Mouse (Mus musculus): ENCODE measurements around the gene Dock1. TPM values are rescaled to one million over a fixed set of nuclear protein-coding genes. Genes with fewer than 3 reads are reported as not detected.

Gene Dock1
- polyA plus RNA-seq, 1 experiment from 2014 or later = 20.1 TPM

DNA sequence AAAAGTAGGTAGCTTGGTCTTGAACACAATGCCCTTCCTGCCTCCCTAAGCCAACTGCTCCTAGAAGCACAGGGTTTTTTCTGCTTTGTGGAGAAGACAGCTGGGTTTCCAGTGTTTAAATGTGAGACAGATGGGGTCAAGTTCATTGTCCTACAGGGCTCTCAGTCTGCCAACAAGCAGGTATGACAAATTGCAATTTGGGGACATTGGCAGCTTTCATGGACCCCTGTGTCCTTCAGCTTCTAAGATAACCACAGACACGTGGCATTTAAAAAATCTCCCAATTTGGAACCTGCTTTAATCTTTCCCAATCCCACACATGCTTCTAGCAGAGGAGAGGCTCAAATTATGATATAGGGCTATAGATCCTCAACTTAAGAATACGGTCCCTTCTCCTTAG is 224.2 kb downstream of the Dock1 start:
- Histone ChIP-seq H3K4me1 (no peaks in the 10 kb centered on the region), H3K36me3 (no peaks in the 10 kb centered on the region), H3K27me3 (ENCODE audit: low read depth, poor library complexity, severe bottlenecking) (no peaks in the 10 kb centered on the region), H3K4me3 (no peak overlapping the region), H3K27ac (replicated peaks) (no peak overlapping the region), H3K9me3 (replicated peaks) (no peaks in the 10 kb centered on the region)
- 87% methylated on average over 2 of the region's 2 CpGs for WGBS
- DNase-seq (ENCODE audit: low spot score) = no peak

DNA sequence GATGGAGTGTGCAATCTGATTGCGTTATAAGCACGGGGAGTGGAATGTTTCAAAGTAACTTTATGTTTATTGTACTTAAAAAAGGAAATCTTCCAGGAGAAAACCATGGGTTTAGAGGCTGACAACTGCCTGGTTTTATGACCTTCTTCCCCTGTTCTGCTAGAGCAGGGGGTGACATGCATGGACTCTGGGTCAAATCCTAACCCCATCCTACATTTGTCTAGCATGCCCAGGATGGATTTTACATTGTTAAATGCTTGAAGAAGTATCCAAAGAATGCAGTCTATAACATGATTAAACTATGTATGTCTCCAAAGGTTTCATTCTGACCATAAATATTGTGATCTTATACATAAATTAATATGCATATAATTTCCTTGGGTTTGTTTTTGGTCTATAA is 229.0 kb downstream of the Dock1 start:
- Histone ChIP-seq H3K27ac (replicated peaks) (no peak overlapping the region), H3K27me3 (ENCODE audit: low read depth, poor library complexity, severe bottlenecking) (no peaks in the 10 kb centered on the region), H3K9me3 (replicated peaks) (no peaks in the 10 kb centered on the region), H3K36me3 (no peaks in the 10 kb centered on the region), H3K4me1 (no peaks in the 10 kb centered on the region), H3K4me3 (no peak overlapping the region)
- no peak for DNase-seq (ENCODE audit: low spot score)
- 98% methylated on average over 2 of the region's 2 CpGs for WGBS

DNA sequence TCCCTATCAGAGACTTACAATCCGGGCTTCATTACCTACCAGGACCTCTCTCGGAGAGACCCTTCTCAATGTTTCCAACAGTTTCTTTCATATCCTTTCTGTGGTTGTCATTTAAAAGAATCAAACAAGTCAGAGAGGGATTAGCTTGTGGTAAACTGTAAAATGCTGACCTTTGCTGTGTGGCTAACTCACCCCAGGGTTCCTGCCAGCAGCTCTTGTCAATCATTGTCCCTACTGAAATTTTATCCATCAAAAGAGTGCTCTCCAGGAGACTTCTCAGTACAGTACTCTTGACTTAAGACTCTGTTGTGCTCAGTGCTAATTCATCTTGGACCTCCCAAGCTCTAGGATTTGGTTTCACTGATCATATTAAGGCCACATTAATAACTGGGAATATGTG is 231.5 kb downstream of the Dock1 start:
- DNase-seq (ENCODE audit: low spot score) = no peak
- Histone ChIP-seq H3K4me3 (no peak overlapping the region), H3K4me1 (no peaks in the 10 kb centered on the region), H3K27me3 (ENCODE audit: low read depth, poor library complexity, severe bottlenecking) (no peaks in the 10 kb centered on the region), H3K9me3 (replicated peaks) (no peaks in the 10 kb centered on the region), H3K36me3 (no peaks in the 10 kb centered on the region), H3K27ac (replicated peaks) (no peak overlapping the region)
- WGBS = 83% methylated on average over 2 of the region's 2 CpGs

DNA sequence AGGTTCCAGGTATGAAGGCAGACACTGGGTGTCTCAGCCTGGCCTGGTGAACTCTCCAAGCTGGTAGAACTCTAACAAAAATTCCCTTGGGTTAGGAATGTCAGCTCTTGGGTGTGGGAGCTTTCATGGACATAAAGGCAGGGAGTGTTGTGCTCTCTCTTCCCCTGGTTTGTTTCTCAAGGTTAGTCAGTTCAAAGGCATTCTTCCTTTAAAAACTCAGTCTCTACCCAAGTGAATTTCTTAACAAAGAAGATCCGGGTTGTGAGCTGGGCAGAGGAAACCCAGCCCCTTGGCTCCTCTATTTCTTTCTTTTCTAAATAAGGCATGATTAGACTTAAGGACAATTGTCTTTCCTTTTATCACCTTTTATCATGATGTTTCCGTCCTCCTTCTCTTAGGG is 261.4 kb downstream of the Dock1 start:
- DNase-seq (ENCODE audit: low spot score) = no peak
- no peak overlapping the region for H3K4me3 ChIP-seq
- no peaks in the 10 kb centered on the region for H3K9me3 ChIP-seq (replicated peaks)
- peaks cover 6% of the 10 kb centered on the region for H3K4me1 ChIP-seq
- H3K36me3 ChIP-seq = no peaks in the 10 kb centered on the region
- H3K27ac ChIP-seq (replicated peaks) = no peak overlapping the region
- peaks cover 21% of the 10 kb centered on the region for H3K27me3 ChIP-seq (ENCODE audit: low read depth, poor library complexity, severe bottlenecking)
- WGBS = 78% methylated on average over 2 of the region's 2 CpGs

GRCm38 (mm10) chr7:134937471-134937926 is 267.0 kb downstream of the Dock1 start:
- 1% methylated on average over 29 of the region's 37 CpGs for WGBS
- H3K4me3 ChIP-seq = peak overlapping the region; percentile 67
- H3K27ac ChIP-seq (replicated peaks) = peak overlapping the region; percentile 52
- peaks cover 25% of the 10 kb centered on the region for H3K4me1 ChIP-seq
- no peaks in the 10 kb centered on the region for H3K9me3 ChIP-seq (replicated peaks)
- DNase-seq (ENCODE audit: low spot score) = peak; percentile 40
- no peaks in the 10 kb centered on the region for H3K36me3 ChIP-seq
- peaks cover 53% of the 10 kb centered on the region for H3K27me3 ChIP-seq (ENCODE audit: low read depth, poor library complexity, severe bottlenecking)

DNA sequence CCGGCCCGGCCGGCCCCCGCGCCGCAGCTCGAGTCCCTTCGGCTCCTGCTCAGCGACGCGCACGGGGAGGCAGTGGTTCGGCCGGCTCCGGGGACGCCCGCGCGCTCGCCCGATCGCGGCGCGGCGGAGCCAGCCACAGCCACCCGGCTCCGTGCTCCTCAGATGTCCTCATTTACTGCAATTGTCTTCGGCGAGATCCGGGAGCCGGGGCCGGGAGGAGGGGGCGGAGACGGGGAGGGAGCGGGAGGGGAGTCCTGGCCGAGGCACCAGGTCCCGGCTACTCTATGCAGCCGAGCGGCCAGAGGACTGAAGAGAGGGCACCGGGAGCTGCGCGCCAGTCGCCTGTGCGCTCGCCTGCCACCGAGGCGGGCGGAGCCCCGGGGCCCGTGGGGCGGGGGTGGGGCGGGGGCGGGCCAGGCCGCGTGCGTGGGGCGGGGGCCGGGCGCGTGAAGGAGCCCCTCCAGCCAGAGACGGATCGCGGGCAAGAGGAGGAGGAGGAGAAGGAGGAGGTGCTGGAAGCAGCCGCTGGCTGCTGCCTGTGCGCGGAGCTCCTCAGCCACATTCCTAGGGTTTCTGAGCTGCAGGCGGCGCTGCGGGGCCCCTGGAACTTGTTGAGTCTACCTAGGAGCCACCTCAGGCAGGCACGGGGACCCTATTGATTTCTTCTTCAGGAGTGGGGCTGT is 267.6 kb downstream of the Dock1 start, which contains the start of gene Fam196a:
Gene Fam196a, minus strand, starts transcription at position 504 of the 683 bp plus-strand sequence.
- no peaks in the 10 kb centered on the region for H3K36me3 ChIP-seq
- peaks cover 53% of the 10 kb centered on the region for H3K27me3 ChIP-seq (ENCODE audit: low read depth, poor library complexity, severe bottlenecking)
- peak; percentile 73 for DNase-seq (ENCODE audit: low spot score)
- WGBS = under 1% methylated on average over 70 of the region's 71 CpGs
- H3K9me3 ChIP-seq (replicated peaks) = no peaks in the 10 kb centered on the region
- H3K4me3 ChIP-seq = peak within 1 kb of the TSS; percentile 67
- peaks cover 25% of the 10 kb centered on the region for H3K4me1 ChIP-seq
- peak within 1 kb of the TSS; percentile 52 for H3K27ac ChIP-seq (replicated peaks)

DNA sequence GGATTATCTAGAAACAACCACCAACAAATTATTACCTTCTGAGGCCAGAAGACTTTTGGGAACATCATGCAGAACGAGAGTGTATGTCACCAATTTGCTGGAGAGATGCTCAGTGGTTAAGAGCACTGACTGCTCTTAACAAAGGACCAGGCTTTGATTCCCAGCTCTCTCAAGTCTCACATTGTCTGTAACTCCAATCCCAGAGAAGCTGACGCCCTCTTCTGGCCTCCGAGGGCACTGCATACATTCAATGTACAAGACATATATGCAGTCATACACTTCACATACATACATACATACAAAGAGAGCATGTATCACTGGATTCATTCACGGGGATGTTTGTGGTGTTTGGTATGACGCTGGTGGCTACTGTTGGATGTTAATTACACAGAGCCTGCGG is 271.4 kb downstream of the Dock1 start:
- WGBS = 94% methylated on average over 6 of the region's 6 CpGs
- no peak overlapping the region for H3K4me3 ChIP-seq
- no peak for DNase-seq (ENCODE audit: low spot score)
- H3K4me1 ChIP-seq = peaks cover 22% of the 10 kb centered on the region
- peaks cover 31% of the 10 kb centered on the region for H3K27me3 ChIP-seq (ENCODE audit: low read depth, poor library complexity, severe bottlenecking)
- no peaks in the 10 kb centered on the region for H3K9me3 ChIP-seq (replicated peaks)
- no peaks in the 10 kb centered on the region for H3K36me3 ChIP-seq
- no peak overlapping the region for H3K27ac ChIP-seq (replicated peaks)

GRCm38 (mm10) chr7:134943063-134943462 is 272.6 kb downstream of the Dock1 start:
- Histone ChIP-seq H3K36me3 (no peaks in the 10 kb centered on the region), H3K4me3 (no peak overlapping the region), H3K4me1 (peaks cover 13% of the 10 kb centered on the region), H3K27me3 (ENCODE audit: low read depth, poor library complexity, severe bottlenecking) (peaks cover 19% of the 10 kb centered on the region), H3K9me3 (replicated peaks) (no peaks in the 10 kb centered on the region), H3K27ac (replicated peaks) (no peak overlapping the region)
- WGBS = 71% methylated on average over 6 of the region's 6 CpGs
- no peak for DNase-seq (ENCODE audit: low spot score)

DNA sequence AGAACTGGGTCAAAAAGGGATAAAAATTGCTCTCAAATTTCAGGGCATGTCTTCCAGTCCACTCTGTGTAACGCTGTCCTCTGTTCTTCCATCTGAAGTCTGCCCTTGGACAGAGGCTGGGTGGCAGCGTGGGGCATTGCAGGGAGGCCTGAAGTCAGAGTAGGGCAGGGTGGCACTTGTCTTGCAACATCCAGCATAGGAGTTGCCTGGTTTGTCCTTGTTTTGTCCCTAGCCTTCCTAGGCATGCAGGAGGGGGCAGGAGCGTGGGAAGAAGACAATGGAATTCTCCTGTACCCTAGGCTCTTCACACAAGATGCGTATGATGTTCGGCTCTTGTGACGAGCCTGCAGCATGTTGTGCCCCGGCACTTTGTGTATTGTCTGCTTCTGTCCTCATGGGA is 273.2 kb downstream of the Dock1 start:
- no peak overlapping the region for H3K4me3 ChIP-seq
- peaks cover 13% of the 10 kb centered on the region for H3K27me3 ChIP-seq (ENCODE audit: low read depth, poor library complexity, severe bottlenecking)
- no peaks in the 10 kb centered on the region for H3K36me3 ChIP-seq
- no peak overlapping the region for H3K27ac ChIP-seq (replicated peaks)
- H3K4me1 ChIP-seq = peaks cover 7% of the 10 kb centered on the region
- DNase-seq (ENCODE audit: low spot score) = no peak
- no peaks in the 10 kb centered on the region for H3K9me3 ChIP-seq (replicated peaks)
- WGBS = 89% methylated on average over 7 of the region's 7 CpGs

DNA sequence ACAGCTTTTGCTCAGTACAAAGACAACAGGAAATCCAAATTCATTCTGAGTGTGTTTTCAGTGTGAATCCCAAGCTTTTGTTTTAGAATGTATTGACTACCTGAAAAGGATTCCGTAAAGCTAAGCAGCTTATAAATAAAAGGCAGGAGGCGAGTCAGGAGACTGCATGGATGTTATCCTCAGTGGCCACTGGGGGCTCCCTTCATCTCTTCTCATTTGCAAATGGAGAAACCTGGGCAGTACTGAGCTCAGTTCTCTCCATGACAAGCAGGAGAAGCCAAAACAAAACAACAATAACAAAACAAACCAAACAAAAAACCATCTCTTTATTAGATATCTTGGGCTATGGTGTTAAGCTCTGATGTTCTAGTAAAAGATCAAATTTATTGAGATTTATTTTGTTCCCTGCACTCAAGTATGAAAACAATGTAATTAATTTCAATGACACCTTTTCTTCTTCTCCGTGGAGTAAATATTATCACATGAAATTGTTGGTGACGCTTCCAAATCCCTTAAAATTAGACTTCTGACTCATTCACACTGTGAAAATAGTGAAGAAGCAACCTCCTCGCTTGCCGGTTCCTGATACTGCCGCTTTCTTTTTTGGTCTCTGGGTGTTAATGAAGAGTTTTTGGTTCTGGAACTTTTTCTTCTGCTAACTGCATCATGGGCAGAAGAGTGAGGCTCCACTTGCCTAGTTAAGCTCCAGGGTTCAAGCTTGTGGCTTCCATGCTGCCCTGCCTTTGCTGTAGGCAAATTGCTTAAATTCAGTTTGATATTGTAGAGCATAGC is 275.7 kb downstream of the Dock1 start:
- Histone ChIP-seq H3K9me3 (replicated peaks) (no peaks in the 10 kb centered on the region), H3K4me3 (no peak overlapping the region), H3K27ac (replicated peaks) (no peak overlapping the region), H3K4me1 (0 out of 2 replicates have a peak, but pooled peaks cover 3% of the 10 kb centered on the region), H3K27me3 (ENCODE audit: low read depth, poor library complexity, severe bottlenecking) (no peaks in the 10 kb centered on the region), H3K36me3 (no peaks in the 10 kb centered on the region)
- 73% methylated on average over 7 of the region's 7 CpGs for WGBS
- DNase-seq (ENCODE audit: low spot score) = no peak

DNA sequence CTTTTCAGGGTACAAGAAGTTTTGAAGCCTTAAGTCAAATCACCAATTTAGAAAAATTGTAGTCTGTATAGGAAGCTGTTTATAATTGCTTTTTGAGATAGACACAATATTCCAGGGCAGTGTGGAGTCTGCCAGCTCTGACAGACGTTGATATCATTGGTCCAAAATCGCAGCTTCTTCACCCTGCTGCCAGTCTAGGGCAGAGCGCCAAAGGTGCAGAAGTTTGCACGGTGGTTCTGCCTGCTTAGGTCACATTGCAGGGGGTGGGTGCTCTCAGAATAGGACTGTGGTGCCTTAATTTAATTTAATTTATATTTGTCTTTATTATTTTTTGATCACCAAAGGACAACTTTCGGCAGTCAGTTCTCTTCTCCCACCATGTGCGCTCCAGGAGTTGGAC is 288.6 kb downstream of the Dock1 start:
- Histone ChIP-seq H3K27ac (replicated peaks) (no peak overlapping the region), H3K9me3 (replicated peaks) (no peaks in the 10 kb centered on the region), H3K36me3 (no peaks in the 10 kb centered on the region), H3K4me1 (peaks cover 4% of the 10 kb centered on the region; the same call in 1 of the 2 replicates), H3K4me3 (no peak overlapping the region), H3K27me3 (ENCODE audit: low read depth, poor library complexity, severe bottlenecking) (no peaks in the 10 kb centered on the region)
- DNase-seq (ENCODE audit: low spot score) = no peak
- 95% methylated on average over 6 of the region's 6 CpGs for WGBS

- peak; percentile 15 for DNase-seq (ENCODE audit: low spot score)
- WGBS = 64% methylated on average over 4 of the region's 4 CpGs
These were observed 290.4 kb downstream of the Dock1 start for GRCm38 (mm10) chr7:134960871-134961270.

GRCm38 (mm10) chr7:134961608-134962007 is 291.2 kb downstream of the Dock1 start:
- Histone ChIP-seq H3K36me3 (no peaks in the 10 kb centered on the region), H3K9me3 (replicated peaks) (no peaks in the 10 kb centered on the region), H3K27ac (replicated peaks) (no peak overlapping the region), H3K4me1 (peaks cover 4% of the 10 kb centered on the region; the same call in 1 of the 2 replicates), H3K4me3 (no peak overlapping the region), H3K27me3 (ENCODE audit: low read depth, poor library complexity, severe bottlenecking) (no peaks in the 10 kb centered on the region)
- no peak for DNase-seq (ENCODE audit: low spot score)
- 85% methylated on average over 2 of the region's 2 CpGs for WGBS

More at GRCm38 (mm10) chr7:134960871-134961270, 290.4 kb downstream of the Dock1 start:
- H3K4me1 ChIP-seq = peaks cover 4% of the 10 kb centered on the region; the same call in 1 of the 2 replicates
- no peaks in the 10 kb centered on the region for H3K36me3 ChIP-seq
- no peaks in the 10 kb centered on the region for H3K9me3 ChIP-seq (replicated peaks)
- no peak overlapping the region for H3K27ac ChIP-seq (replicated peaks)
- no peak overlapping the region for H3K4me3 ChIP-seq
- no peaks in the 10 kb centered on the region for H3K27me3 ChIP-seq (ENCODE audit: low read depth, poor library complexity, severe bottlenecking)
